Mouse (Mus musculus): ENCODE data around the gene Kcnk18. TPM values are rescaled to one million over a fixed set of nuclear protein-coding genes. Genes with fewer than 3 reads are reported as not detected.

Kcnk18 gene
- polyA plus RNA-seq, 1 experiment, result not detected

GRCm38 (mm10) chr19:59259633-59260032 is 40.6 kb downstream of the Kcnk18 start:
- Histone ChIP-seq H3K4me1 (ENCODE audit: control insufficient read depth, insufficient read depth, insufficient read length) (peaks cover 2% of the 10 kb centered on the region; the same call in 1 of the 2 replicates), H3K27ac (ENCODE audit: insufficient read depth, low read length) (no peak overlapping the region), H3K4me3 (ENCODE audit: extremely low read depth, insufficient read depth, insufficient read length) (no peak overlapping the region), H3K36me3 (ENCODE audit: control insufficient read depth, insufficient read depth, low read length) (no peaks in the 10 kb centered on the region), H3K27me3 (ENCODE audit: control insufficient read depth, insufficient read depth, low read length) (no peaks in the 10 kb centered on the region)
- TF ChIP-seq CTCF (IDR thresholded peaks at IDR 0.05; ENCODE audit: extremely low read depth, insufficient read depth, insufficient read length, insufficient replicate concordance) (no peak), POLR2A (IDR thresholded peaks at IDR 0.05; ENCODE audit: low read depth, low read length) (no peak)
- DNase-seq (ENCODE audit: low read depth in 1 of 2, low spot score in 2 of 2), result no peak
- 88% methylated on average over 5 of the region's 5 CpGs for WGBS

- WGBS, result 3% methylated on average over 55 of the region's 55 CpGs
- Histone ChIP-seq H3K4me1 (ENCODE audit: control insufficient read depth, insufficient read depth, insufficient read length) (peaks cover 2% of the 10 kb centered on the region; the same call in 1 of the 2 replicates), H3K4me3 (ENCODE audit: extremely low read depth, insufficient read depth, insufficient read length) (no peak within 1 kb of the TSS), H3K27me3 (ENCODE audit: control insufficient read depth, insufficient read depth, low read length) (no peaks in the 10 kb centered on the region), H3K27ac (ENCODE audit: insufficient read depth, low read length) (no peak within 1 kb of the TSS), H3K36me3 (ENCODE audit: control insufficient read depth, insufficient read depth, low read length) (no peaks in the 10 kb centered on the region)
- no peak for DNase-seq (ENCODE audit: low read depth in 1 of 2, low spot score in 2 of 2)
- TF ChIP-seq POLR2A (IDR thresholded peaks at IDR 0.05; ENCODE audit: low read depth, low read length), result no peak
- TF ChIP-seq CTCF (IDR thresholded peaks at IDR 0.05; ENCODE audit: extremely low read depth, insufficient read depth, insufficient read length, insufficient replicate concordance), result no peak
Measured at GRCm38 (mm10) chr19:59260718-59261442, 41.9 kb downstream of the Kcnk18 start, which contains the start of gene Slc18a2. Slc18a2 (plus strand) TSS chr19:59260896.

DNA sequence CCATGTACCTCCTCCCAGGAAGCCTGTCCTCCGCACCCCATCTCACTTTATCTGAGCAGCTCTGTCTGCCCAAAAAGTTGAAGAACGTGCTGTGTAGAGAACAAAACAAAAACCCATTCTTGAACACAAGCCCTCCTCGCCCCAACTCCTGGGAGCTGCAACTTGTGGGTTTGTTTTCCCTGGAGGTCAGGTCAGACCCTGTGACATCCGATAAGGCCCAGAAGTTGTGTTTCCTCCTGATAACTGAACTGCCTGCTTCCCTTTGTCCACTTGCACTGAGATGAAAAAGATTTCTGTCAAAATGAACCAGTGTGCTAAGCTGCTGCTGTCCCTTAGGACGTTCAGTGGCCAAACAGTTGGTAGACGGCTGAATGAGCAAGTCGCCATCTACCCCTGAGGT is 42.6 kb downstream of the Kcnk18 start:
- H3K4me1 ChIP-seq (ENCODE audit: control insufficient read depth, insufficient read depth, insufficient read length), result peaks cover 2% of the 10 kb centered on the region; the same call in 1 of the 2 replicates
- no peak overlapping the region for H3K4me3 ChIP-seq (ENCODE audit: extremely low read depth, insufficient read depth, insufficient read length)
- TF ChIP-seq POLR2A (IDR thresholded peaks at IDR 0.05; ENCODE audit: low read depth, low read length) (no peak), CTCF (IDR thresholded peaks at IDR 0.05; ENCODE audit: extremely low read depth, insufficient read depth, insufficient read length, insufficient replicate concordance) (no peak)
- DNase-seq (ENCODE audit: low read depth in 1 of 2, low spot score in 2 of 2), result no peak
- H3K27ac ChIP-seq (ENCODE audit: insufficient read depth, low read length), result no peak overlapping the region
- no peaks in the 10 kb centered on the region for H3K27me3 ChIP-seq (ENCODE audit: control insufficient read depth, insufficient read depth, low read length)
- H3K36me3 ChIP-seq (ENCODE audit: control insufficient read depth, insufficient read depth, low read length), result no peaks in the 10 kb centered on the region
- 40% methylated on average over 7 of the region's 7 CpGs for WGBS

GRCm38 (mm10) chr19:59263171-59263570 is 44.2 kb downstream of the Kcnk18 start:
- no peak overlapping the region for H3K27ac ChIP-seq (ENCODE audit: insufficient read depth, low read length)
- peaks cover 2% of the 10 kb centered on the region; the same call in 1 of the 2 replicates for H3K4me1 ChIP-seq (ENCODE audit: control insufficient read depth, insufficient read depth, insufficient read length)
- no peaks in the 10 kb centered on the region for H3K27me3 ChIP-seq (ENCODE audit: control insufficient read depth, insufficient read depth, low read length)
- DNase-seq (ENCODE audit: low read depth in 1 of 2, low spot score in 2 of 2), result no peak
- TF ChIP-seq POLR2A (IDR thresholded peaks at IDR 0.05; ENCODE audit: low read depth, low read length) (no peak), CTCF (IDR thresholded peaks at IDR 0.05; ENCODE audit: extremely low read depth, insufficient read depth, insufficient read length, insufficient replicate concordance) (no peak)
- no peaks in the 10 kb centered on the region for H3K36me3 ChIP-seq (ENCODE audit: control insufficient read depth, insufficient read depth, low read length)
- 90% methylated on average over 9 of the region's 9 CpGs for WGBS
- no peak overlapping the region for H3K4me3 ChIP-seq (ENCODE audit: extremely low read depth, insufficient read depth, insufficient read length)

DNA sequence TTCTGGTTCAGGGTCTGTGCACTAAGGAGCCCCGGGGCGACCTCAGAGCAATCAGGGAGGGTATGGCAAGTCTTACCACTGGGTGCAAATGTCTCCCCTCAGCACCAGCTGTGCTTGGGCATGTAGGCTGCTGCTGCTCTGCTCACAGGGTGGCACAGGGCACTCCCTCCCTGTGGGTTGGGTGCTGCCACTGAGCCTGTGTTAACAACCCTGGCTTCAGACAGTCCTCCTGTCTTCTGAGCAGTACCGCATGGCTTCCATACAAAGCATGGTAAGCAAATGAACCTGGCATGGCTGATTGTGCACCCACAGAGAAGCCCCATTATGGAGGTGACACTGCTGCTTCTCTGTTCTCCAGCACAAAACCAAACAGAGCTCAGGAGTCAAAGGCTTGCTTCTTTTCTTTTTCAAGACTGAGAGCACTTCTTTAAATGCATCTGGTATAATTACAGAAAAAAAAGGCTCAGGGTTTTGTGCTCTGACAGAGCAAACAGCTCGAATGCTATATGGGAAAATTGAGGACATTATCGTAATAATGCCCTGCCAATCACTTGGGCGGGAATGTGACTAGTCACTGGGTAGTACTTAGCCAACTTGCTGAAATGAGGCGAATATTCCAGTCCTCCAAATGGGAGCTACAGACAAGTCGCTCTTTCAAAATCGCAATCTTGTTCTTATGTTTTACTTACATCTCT is 46.0 kb downstream of the Kcnk18 start:
- no peak overlapping the region for H3K27ac ChIP-seq (ENCODE audit: insufficient read depth, low read length)
- no peak for DNase-seq (ENCODE audit: low read depth in 1 of 2, low spot score in 2 of 2)
- H3K4me1 ChIP-seq (ENCODE audit: control insufficient read depth, insufficient read depth, insufficient read length), result peaks cover 2% of the 10 kb centered on the region; the same call in 1 of the 2 replicates
- TF ChIP-seq POLR2A (IDR thresholded peaks at IDR 0.05; ENCODE audit: low read depth, low read length) (no peak), CTCF (IDR thresholded peaks at IDR 0.05; ENCODE audit: extremely low read depth, insufficient read depth, insufficient read length, insufficient replicate concordance) (no peak)
- WGBS, result 85% methylated on average over 9 of the region's 9 CpGs
- no peaks in the 10 kb centered on the region for H3K36me3 ChIP-seq (ENCODE audit: control insufficient read depth, insufficient read depth, low read length)
- no peaks in the 10 kb centered on the region for H3K27me3 ChIP-seq (ENCODE audit: control insufficient read depth, insufficient read depth, low read length)
- H3K4me3 ChIP-seq (ENCODE audit: extremely low read depth, insufficient read depth, insufficient read length), result no peak overlapping the region

- no peaks in the 10 kb centered on the region for H3K36me3 ChIP-seq (ENCODE audit: control insufficient read depth, insufficient read depth, low read length)
- TF ChIP-seq CTCF (IDR thresholded peaks at IDR 0.05; ENCODE audit: extremely low read depth, insufficient read depth, insufficient read length, insufficient replicate concordance) (no peak), POLR2A (IDR thresholded peaks at IDR 0.05; ENCODE audit: low read depth, low read length) (no peak)
- no peak overlapping the region for H3K4me3 ChIP-seq (ENCODE audit: extremely low read depth, insufficient read depth, insufficient read length)
- H3K4me1 ChIP-seq (ENCODE audit: control insufficient read depth, insufficient read depth, insufficient read length), result peaks cover 2% of the 10 kb centered on the region; the same call in 1 of the 2 replicates
- DNase-seq (ENCODE audit: low read depth in 1 of 2, low spot score in 2 of 2), result no peak
- H3K27me3 ChIP-seq (ENCODE audit: control insufficient read depth, insufficient read depth, low read length), result no peaks in the 10 kb centered on the region
- WGBS, result 85% methylated on average over 6 of the region's 6 CpGs
- H3K27ac ChIP-seq (ENCODE audit: insufficient read depth, low read length), result no peak overlapping the region
Measured at GRCm38 (mm10) chr19:59265907-59266306, 46.9 kb downstream of the Kcnk18 start.

Data from spleen, adult 2 months (tissue).